Mouse (Mus musculus): ENCODE measurements around the gene Cstb. TPM values are rescaled to one million over a fixed set of nuclear protein-coding genes. Genes with fewer than 3 reads are reported as not detected.

Cstb gene
- polyA plus RNA-seq, 1 experiment from 2014 or later, result 406 TPM

DNA sequence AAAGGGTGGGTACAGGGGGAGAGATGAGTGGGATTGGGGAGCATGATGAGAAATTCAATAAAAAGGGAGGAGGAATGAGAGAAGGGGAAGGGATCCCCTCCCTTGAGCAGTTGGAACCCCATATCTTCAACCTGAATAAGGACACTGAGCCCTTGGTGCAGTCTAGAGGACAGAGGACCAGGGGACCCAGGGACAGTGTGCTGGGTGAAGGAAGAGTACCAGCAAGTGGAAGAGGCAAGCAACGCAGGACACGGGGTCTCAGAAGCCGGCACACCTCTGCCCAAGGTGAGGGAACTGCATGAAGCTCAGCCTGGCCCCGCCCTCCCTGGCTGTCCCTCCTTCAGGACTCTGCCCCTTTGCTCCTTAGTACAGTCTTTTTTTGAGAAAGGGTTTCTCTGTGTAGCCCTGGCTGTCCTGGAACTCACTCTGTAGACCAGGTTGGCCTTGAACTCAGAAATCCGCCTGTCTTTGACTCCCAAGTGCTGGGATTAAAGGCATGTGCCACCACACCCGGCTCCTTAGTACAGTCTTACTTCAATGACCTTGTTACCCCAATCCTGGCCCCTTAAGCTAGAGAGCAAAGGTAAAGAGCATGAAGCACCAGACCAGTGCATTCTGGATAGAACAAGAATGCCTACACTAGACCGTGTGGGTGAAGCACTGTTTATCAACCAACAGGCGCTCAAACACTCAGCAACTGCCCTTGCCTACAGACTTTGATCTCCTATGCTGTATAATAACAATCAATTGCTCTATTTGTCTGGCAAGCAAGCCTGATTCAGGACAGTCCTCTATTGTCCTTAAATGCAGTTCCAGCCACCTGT, 37.7 kb downstream of the Cstb start:
- Histone ChIP-seq H3K27ac (ENCODE audit: low read length) (no peak overlapping the region), H3K36me3 (ENCODE audit: control insufficient read depth, insufficient read depth, low read length) (no peaks in the 10 kb centered on the region), H3K9ac (ENCODE audit: low read length) (0 out of 2 replicates have a peak overlapping the region, but pooled peaks have one; percentile 77), H3K4me3 (replicated peaks; ENCODE audit: low read length) (no peak overlapping the region), H3K4me1 (ENCODE audit: control insufficient read depth, insufficient read depth, low read length) (peaks cover 27% of the 10 kb centered on the region), H3K27me3 (ENCODE audit: control insufficient read depth, insufficient read depth, low read length) (no peaks in the 10 kb centered on the region), H3K4me2 (ENCODE audit: low read depth, low read length) (peak overlapping the region; percentile 99; the same call in 1 of the 2 replicates), H3K9me3 (replicated peaks; ENCODE audit: control insufficient read depth, low read length) (no peaks in the 10 kb centered on the region)
- WGBS, result 73% methylated on average over 8 of the region's 8 CpGs
- no peak for ATAC-seq (ENCODE audit: insufficient read depth, low FRiP score)

DNA sequence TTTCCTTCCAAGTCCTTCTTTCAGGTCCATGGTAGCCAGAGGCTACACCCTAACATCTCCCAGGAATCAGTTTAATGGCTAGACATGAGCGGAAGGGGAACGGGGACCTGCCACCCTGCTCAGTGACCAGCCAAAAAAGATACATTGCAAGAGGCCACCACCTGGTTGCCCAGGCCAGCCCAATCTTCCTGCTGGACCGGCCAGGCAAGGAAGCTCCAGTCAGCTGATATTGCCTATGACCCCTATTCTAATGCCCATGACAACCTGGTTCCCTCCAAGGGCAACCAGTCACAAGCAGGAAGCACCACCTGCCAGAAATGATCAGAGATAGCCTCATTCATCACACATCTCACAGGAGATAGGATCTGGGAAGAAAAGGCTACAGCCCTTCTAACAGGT, 38.3 kb downstream of the Cstb start:
- H3K27me3 ChIP-seq (ENCODE audit: control insufficient read depth, insufficient read depth, low read length), result no peaks in the 10 kb centered on the region
- H3K27ac ChIP-seq (ENCODE audit: low read length), result no peak overlapping the region
- H3K4me3 ChIP-seq (replicated peaks; ENCODE audit: low read length), result peak overlapping the region; percentile 72
- peak overlapping the region; percentile 77 for H3K9ac ChIP-seq (ENCODE audit: low read length)
- no peaks in the 10 kb centered on the region for H3K9me3 ChIP-seq (replicated peaks; ENCODE audit: control insufficient read depth, low read length)
- ATAC-seq (ENCODE audit: insufficient read depth, low FRiP score), result no peak
- 72% methylated on average over 3 of the region's 3 CpGs for WGBS
- H3K4me2 ChIP-seq (ENCODE audit: low read depth, low read length), result peak overlapping the region; percentile 99
- H3K36me3 ChIP-seq (ENCODE audit: control insufficient read depth, insufficient read depth, low read length), result no peaks in the 10 kb centered on the region
- H3K4me1 ChIP-seq (ENCODE audit: control insufficient read depth, insufficient read depth, low read length), result peaks cover 26% of the 10 kb centered on the region

DNA sequence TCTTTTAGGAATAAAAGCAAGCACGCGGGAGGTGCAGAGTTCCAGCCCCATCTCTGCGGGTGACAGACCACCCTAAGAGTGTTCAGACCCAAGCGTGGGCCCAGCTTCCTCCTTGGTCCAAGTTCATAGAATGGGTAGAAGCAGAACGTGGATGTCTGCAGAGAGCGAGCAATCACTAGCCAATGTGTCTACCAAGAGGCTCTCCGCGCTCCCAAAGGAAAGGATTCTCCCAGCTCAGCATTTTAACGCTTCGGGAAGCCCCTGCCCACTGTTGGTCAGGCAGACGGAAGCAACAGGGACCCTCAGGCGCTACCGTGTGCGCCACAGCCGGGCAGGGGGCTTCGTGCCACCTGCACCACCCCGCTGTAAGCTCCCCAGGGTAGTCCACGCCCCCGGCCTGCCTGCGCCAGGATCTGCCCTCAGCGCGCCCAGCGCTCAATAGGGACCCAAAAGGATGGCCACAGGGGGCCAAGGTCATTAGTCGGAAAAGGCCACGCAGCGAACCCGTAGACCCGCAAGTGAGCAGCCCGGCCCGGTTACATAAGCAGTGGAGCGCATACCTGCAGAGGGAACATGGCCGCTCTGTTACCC, 38.8 kb downstream of the Cstb start:
- 2% methylated on average over 32 of the region's 32 CpGs for WGBS
- H3K9ac ChIP-seq (ENCODE audit: low read length), result peak overlapping the region; percentile 77
- H3K27me3 ChIP-seq (ENCODE audit: control insufficient read depth, insufficient read depth, low read length), result no peaks in the 10 kb centered on the region
- peak overlapping the region; percentile 6; the same call in 1 of the 2 replicates for H3K27ac ChIP-seq (ENCODE audit: low read length)
- H3K9me3 ChIP-seq (replicated peaks; ENCODE audit: control insufficient read depth, low read length), result no peaks in the 10 kb centered on the region
- peak overlapping the region; percentile 72 for H3K4me3 ChIP-seq (replicated peaks; ENCODE audit: low read length)
- H3K36me3 ChIP-seq (ENCODE audit: control insufficient read depth, insufficient read depth, low read length), result no peaks in the 10 kb centered on the region
- H3K4me1 ChIP-seq (ENCODE audit: control insufficient read depth, insufficient read depth, low read length), result peaks cover 22% of the 10 kb centered on the region
- H3K4me2 ChIP-seq (ENCODE audit: low read depth, low read length), result peak overlapping the region; percentile 99
- ATAC-seq (ENCODE audit: insufficient read depth, low FRiP score), result peak; percentile 1; the same call in 1 of the 2 replicates

DNA sequence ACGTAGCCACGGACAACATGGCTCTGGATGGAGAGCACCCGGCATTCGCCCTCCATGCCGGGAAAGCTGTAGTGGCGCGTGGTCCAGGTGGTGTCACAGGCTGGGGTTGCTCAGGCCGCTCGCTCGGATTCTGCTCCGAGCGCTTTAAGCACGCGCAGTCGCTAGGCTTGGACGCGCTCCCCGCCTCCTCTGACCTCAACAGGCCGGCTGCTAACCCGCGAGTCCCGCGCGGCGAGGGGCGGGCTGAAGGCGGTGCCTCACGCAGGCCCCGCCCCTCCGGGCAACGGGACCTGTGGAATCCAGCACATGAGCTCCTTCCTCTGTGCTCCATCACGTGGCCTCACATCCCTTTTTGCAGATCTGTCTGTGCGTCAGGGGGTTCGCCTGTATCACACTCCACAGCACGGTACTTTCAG, 39.3 kb downstream of the Cstb start, which contains the start of gene Pdxk:
Gene Pdxk (minus strand): TSS at position 184 of the 416 bp plus-strand sequence.
- peak; percentile 92 for ATAC-seq (ENCODE audit: insufficient read depth, low FRiP score)
- H3K9me3 ChIP-seq (replicated peaks; ENCODE audit: control insufficient read depth, low read length), result no peaks in the 10 kb centered on the region
- peak within 1 kb of the TSS; percentile 17; the same call in 1 of the 2 replicates for H3K27ac ChIP-seq (ENCODE audit: low read length)
- peak within 1 kb of the TSS; percentile 72 for H3K4me3 ChIP-seq (replicated peaks; ENCODE audit: low read length)
- peak within 1 kb of the TSS; percentile 99 for H3K4me2 ChIP-seq (ENCODE audit: low read depth, low read length)
- H3K36me3 ChIP-seq (ENCODE audit: control insufficient read depth, insufficient read depth, low read length), result no peaks in the 10 kb centered on the region
- WGBS, result under 1% methylated on average over 35 of the region's 35 CpGs
- H3K27me3 ChIP-seq (ENCODE audit: control insufficient read depth, insufficient read depth, low read length), result no peaks in the 10 kb centered on the region
- H3K4me1 ChIP-seq (ENCODE audit: control insufficient read depth, insufficient read depth, low read length), result peaks cover 22% of the 10 kb centered on the region
- peak within 1 kb of the TSS; percentile 77 for H3K9ac ChIP-seq (ENCODE audit: low read length)

DNA sequence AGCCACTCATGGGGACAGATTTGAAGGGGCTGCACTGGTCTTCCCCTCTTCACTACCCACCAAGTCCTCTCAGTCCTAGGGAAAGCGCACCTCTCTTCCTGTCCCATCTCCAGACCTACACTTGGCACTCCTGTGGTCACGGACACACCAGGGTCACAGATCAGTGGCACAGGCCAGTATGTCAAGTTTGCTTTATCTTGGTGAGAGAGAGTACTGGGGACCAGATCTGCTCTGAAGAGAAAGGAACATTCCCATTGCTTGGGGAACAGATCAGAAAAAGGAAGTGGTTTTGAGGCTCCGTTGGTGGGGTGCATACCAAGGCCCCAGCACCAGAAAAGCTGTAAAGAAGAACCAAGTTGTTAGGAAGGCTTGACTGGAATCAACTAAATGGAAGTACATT, 40.0 kb downstream of the Cstb start:
- WGBS, result 83% methylated on average over 3 of the region's 3 CpGs
- Histone ChIP-seq H3K27me3 (ENCODE audit: control insufficient read depth, insufficient read depth, low read length) (no peaks in the 10 kb centered on the region), H3K4me1 (ENCODE audit: control insufficient read depth, insufficient read depth, low read length) (peaks cover 15% of the 10 kb centered on the region), H3K4me2 (ENCODE audit: low read depth, low read length) (peak overlapping the region; percentile 99), H3K4me3 (replicated peaks; ENCODE audit: low read length) (no peak overlapping the region; the same call in 1 of the 2 replicates), H3K9me3 (replicated peaks; ENCODE audit: control insufficient read depth, low read length) (no peaks in the 10 kb centered on the region), H3K36me3 (ENCODE audit: control insufficient read depth, insufficient read depth, low read length) (no peaks in the 10 kb centered on the region), H3K27ac (ENCODE audit: low read length) (peak overlapping the region; percentile 17; the same call in 1 of the 2 replicates), H3K9ac (ENCODE audit: low read length) (no peak overlapping the region)
- no peak for ATAC-seq (ENCODE audit: insufficient read depth, low FRiP score)

DNA sequence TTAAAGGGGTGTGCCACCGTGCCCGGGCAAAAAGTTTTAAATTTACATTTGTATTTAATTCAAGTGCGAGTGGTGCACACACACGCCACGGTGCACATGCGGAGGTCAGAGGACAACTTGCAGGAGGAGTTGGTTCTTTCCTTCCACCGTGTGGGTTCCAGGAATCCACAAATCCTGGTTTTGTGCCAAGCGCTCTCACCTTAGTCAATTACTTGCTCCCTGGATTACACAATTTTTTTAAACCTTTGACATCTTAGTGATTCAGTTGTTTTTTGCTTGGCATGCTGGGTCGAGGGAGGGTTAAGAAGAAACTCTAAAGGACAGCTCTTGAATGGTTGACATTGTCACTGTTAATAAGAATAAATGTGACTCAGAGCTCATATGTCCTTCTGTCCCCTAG, 41.2 kb downstream of the Cstb start:
- Histone ChIP-seq H3K4me2 (ENCODE audit: low read depth, low read length) (no peak overlapping the region), H3K27me3 (ENCODE audit: control insufficient read depth, insufficient read depth, low read length) (no peaks in the 10 kb centered on the region), H3K36me3 (ENCODE audit: control insufficient read depth, insufficient read depth, low read length) (no peaks in the 10 kb centered on the region), H3K4me3 (replicated peaks; ENCODE audit: low read length) (no peak overlapping the region), H3K27ac (ENCODE audit: low read length) (no peak overlapping the region), H3K9ac (ENCODE audit: low read length) (no peak overlapping the region), H3K4me1 (ENCODE audit: control insufficient read depth, insufficient read depth, low read length) (peaks cover 12% of the 10 kb centered on the region), H3K9me3 (replicated peaks; ENCODE audit: control insufficient read depth, low read length) (no peaks in the 10 kb centered on the region)
- 75% methylated on average over 9 of the region's 9 CpGs for whole genome bisulfite sequencing
- ATAC-seq (ENCODE audit: insufficient read depth, low FRiP score), result no peak

DNA sequence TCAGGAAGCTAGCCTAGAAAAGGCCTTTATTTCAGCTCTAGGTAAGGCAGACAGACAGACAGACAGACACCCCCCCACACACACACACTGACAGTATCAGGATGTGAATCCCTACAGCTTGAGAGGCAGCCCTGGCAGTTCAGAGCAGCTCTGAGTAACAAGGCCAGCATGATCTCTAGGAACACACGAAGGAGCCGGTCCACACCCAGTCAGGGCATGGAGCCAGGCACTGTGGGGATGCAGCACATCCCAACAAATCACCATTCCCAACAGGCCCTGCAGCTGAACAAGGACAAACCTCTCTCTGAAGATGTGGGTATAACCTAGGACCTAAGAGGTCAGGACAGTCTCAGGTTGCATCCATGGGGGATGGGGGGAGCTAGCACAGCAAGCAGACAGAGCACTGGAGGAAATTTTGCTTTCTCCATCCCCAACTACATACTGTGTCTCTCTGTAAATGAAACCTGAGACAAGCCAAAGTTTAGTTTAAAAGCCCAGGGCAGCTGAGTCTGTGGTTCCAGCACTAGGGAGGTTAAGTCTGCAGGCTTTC, 42.4 kb downstream of the Cstb start:
- no peaks in the 10 kb centered on the region for H3K36me3 ChIP-seq (ENCODE audit: control insufficient read depth, insufficient read depth, low read length)
- H3K9me3 ChIP-seq (replicated peaks; ENCODE audit: control insufficient read depth, low read length), result no peaks in the 10 kb centered on the region
- no peak overlapping the region for H3K27ac ChIP-seq (ENCODE audit: low read length)
- H3K4me3 ChIP-seq (replicated peaks; ENCODE audit: low read length), result no peak overlapping the region
- peaks cover 12% of the 10 kb centered on the region for H3K4me1 ChIP-seq (ENCODE audit: control insufficient read depth, insufficient read depth, low read length)
- no peak overlapping the region for H3K9ac ChIP-seq (ENCODE audit: low read length)
- no peaks in the 10 kb centered on the region for H3K27me3 ChIP-seq (ENCODE audit: control insufficient read depth, insufficient read depth, low read length)
- 47% methylated on average over 2 of the region's 2 CpGs for WGBS
- no peak for ATAC-seq (ENCODE audit: insufficient read depth, low FRiP score)
- H3K4me2 ChIP-seq (ENCODE audit: low read depth, low read length), result no peak overlapping the region

DNA sequence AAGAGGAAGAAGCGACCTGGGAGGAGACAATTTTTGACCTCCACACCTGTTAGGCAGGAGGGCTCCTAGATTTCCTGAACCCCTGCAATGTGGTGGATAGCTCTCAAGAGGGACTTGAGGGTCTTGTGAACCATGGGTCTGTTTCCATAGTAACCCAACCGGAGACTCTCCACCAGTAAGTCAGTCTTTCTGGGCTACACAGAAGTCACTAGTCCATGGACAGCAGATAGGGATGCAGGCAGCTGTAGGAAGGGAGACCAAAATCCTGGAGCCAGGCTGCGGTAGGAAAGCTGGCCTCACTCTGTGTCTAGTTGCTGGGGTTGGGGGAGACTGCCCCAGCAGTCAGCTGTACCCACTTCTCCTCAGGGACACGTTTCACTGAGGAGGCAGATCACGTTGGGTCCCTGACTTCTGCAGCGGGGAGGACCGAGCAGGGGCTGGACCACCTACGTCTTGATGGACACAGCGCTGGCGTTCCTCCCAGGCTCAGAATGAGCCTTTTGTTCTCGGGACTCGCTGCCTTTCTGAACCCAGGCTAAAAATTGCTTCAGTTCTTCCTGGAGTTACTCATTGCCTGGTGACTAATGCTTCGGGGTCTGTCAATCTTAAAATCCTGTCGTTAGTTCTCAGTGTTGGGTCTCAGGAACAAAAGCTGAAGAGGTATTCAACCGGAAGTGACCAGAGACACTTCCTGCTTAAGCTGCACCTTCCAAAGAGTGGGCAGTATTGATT, 45.3 kb downstream of the Cstb start:
- no peaks in the 10 kb centered on the region for H3K9me3 ChIP-seq (replicated peaks; ENCODE audit: control insufficient read depth, low read length)
- no peak overlapping the region for H3K4me3 ChIP-seq (replicated peaks; ENCODE audit: low read length)
- peak overlapping the region; percentile 27; the same call in 1 of the 2 replicates for H3K4me2 ChIP-seq (ENCODE audit: low read depth, low read length)
- H3K27ac ChIP-seq (ENCODE audit: low read length), result peak overlapping the region; percentile 57
- 41% methylated on average over 15 of the region's 15 CpGs for WGBS
- no peaks in the 10 kb centered on the region for H3K27me3 ChIP-seq (ENCODE audit: control insufficient read depth, insufficient read depth, low read length)
- H3K9ac ChIP-seq (ENCODE audit: low read length), result peak overlapping the region; percentile 21; the same call in 1 of the 2 replicates
- no peaks in the 10 kb centered on the region for H3K4me1 ChIP-seq (ENCODE audit: control insufficient read depth, insufficient read depth, low read length)
- H3K36me3 ChIP-seq (ENCODE audit: control insufficient read depth, insufficient read depth, low read length), result no peaks in the 10 kb centered on the region
- ATAC-seq (ENCODE audit: insufficient read depth, low FRiP score), result peak; percentile 46

All from stomach, embryonic 16.5 days (tissue).